Mouse (Mus musculus): ENCODE data around the gene Tpm4.

GRCm38 (mm10) chr8:72158726-72159125 lies 24.0 kb downstream of the Tpm4 start:
- TF ChIP-seq POLR2A (IDR thresholded peaks at IDR 0.05; ENCODE audit: insufficient read depth, low read depth, low read length) = no peak
- TF ChIP-seq CTCF (IDR thresholded peaks at IDR 0.05; ENCODE audit: insufficient read depth, low read depth, low read length) = no peak

Measured in olfactory bulb, adult 2 months (tissue).